Mouse (Mus musculus) thymus, adult 2 months (tissue): ENCODE results near the gene Gp1bb.

Experiments used
- CTCF ChIP-seq: fragments of 200-500 bp; IDR thresholded peaks from 2 replicates; pipeline ENCODE4 v1.5.1; 2012; ENCODE audit warnings: mild to moderate bottlenecking, control low read depth, low read length, moderate library complexity, borderline replicate concordance; ENCODE audit not compliant: control insufficient read depth, poor library complexity, insufficient read depth; ENCODE audit errors: extremely low read depth
- POLR2A ChIP-seq: fragments of 200-500 bp; IDR thresholded peaks from 2 replicates; pipeline ENCODE4 v1.6.1; 2012; ENCODE audit warnings: mild to moderate bottlenecking, low read length, control low read depth, moderate library complexity; ENCODE audit not compliant: control insufficient read depth, poor library complexity, insufficient read depth; ENCODE audit errors: extremely low read depth

DNA sequence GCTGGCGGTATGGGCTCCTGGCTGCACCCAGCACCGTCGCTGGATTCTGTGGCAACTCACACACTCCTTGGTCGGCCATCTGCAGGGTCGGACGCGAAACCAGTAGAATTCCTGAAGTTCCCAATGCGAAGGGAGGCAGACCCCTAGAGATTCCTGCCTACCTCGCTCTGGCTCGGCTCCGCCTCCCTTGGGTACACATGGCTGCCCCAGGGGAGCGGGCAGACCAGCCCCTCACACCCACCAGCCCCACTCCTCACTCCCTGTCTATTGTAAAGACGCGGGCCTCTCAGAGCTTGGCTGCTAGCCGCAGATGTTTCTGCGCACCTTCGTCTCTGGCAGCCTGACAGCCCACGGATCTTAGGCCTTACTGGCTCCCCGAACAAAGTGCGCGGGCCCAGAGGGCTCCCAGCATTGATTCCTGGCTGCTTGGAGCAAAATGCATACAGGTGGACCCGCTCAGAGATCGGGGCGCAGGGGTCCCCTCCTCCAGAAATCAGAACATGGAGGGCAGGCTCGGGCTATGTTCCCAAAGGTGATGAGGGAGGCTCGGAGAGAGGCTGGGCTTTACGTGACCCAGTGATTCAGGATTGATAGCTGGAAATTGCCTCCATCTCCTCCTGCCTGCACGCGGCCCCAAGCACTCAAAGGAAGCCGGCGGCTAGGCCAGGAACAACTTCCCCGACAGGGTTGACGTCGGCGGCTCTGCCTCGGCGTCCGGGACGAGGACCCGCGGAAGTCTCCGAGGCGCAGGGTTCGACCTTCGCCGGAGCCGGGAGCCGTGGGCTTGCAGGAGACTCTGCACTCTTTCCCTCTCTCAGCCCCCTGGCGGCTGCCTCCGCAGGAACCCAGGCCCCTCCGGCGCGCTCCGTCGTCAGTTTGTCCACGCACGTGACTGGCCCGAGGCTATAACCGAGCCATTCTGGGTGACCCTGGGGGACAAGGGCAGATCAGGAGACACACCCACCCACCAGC is 30.9 kb downstream of the Gp1bb start:
- no peak for TF ChIP-seq POLR2A
- peak; percentile 52; the same call in 1 of the 2 replicates for TF ChIP-seq CTCF
